26 mouse cellular contexts compared by ENCODE assay signal in the genomic region with DNA sequence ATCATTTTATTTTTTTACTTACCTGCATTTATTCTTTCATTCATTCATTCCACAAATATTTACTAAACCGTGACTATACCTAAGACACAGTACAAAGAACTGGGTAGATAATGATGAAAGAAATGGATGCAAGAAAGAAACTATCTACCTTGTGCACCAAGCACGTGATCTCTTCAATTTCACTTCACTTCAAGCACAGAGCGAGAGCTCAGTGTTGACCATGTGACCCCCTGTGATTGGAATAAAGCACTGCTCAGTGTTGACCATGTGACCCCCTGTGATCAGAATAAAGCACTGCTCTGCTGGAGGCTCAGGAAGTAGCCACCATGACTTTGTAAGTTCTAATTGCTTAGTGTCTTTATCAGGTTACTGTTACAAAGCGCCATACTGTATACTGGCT.
DNase-seq lines count a peak whose midpoint lies in the region; ATAC-seq lines count a peak whose summit lies in the region.
"Had no signal": no experiment of that assay in that cellular context is flagged by ENCODE, and none has a peak within 500 bp of the region (broad histone marks: within the 10 kb centered on the region; RNA-seq: fewer than 3 reads in every experiment).

No protein-coding gene starts in this region.

- peaks cover 12% of the 10 kb centered on the region for H3K36me3 ChIP-seq in forebrain, embryonic 13.5 days (ENCODE audit: poor library complexity, severe bottlenecking)
- H3K36me3 ChIP-seq in forebrain, embryonic 16.5 days (ENCODE audit: control insufficient read depth, insufficient read depth), result peaks cover 5% of the 10 kb centered on the region; the same call in 1 of the 2 replicates
- peaks cover 6% of the 10 kb centered on the region; the same call in 1 of the 2 replicates for H3K36me3 ChIP-seq in hindbrain, embryonic 15.5 days
- peaks cover 5% of the 10 kb centered on the region; the same call in 1 of the 2 replicates for H3K36me3 ChIP-seq in hindbrain, embryonic 14.5 days (replicated peaks; ENCODE audit: control insufficient read depth, insufficient read depth)
- H3K36me3 ChIP-seq in neural tube, embryonic 13.5 days, result peaks cover 10% of the 10 kb centered on the region
- peaks cover 13% of the 10 kb centered on the region for H3K36me3 ChIP-seq in neural tube, embryonic 15.5 days
- H3K36me3 ChIP-seq in midbrain, embryonic 15.5 days (replicated peaks), result no peaks in the 10 kb centered on the region
- H3K36me3 ChIP-seq: embryonic facial prominence, embryonic 12.5 days; heart, embryonic 15.5 days; liver, embryonic 15.5 days had no signal

- peaks cover 8% of the 10 kb centered on the region for H3K4me1 ChIP-seq in forebrain, embryonic 13.5 days
- H3K4me1 ChIP-seq in forebrain, embryonic 16.5 days (replicated peaks; ENCODE audit: control insufficient read depth, insufficient read depth, low read length), result no peaks in the 10 kb centered on the region
- H3K4me1 ChIP-seq in hindbrain, embryonic 15.5 days (replicated peaks), result no peaks in the 10 kb centered on the region; the same call in 1 of the 2 replicates
- H3K4me1 ChIP-seq in hindbrain, embryonic 14.5 days (replicated peaks; ENCODE audit: control insufficient read depth, insufficient read depth, low read length), result no peaks in the 10 kb centered on the region
- H3K4me1 ChIP-seq in neural tube, embryonic 13.5 days (replicated peaks), result no peaks in the 10 kb centered on the region
- no peaks in the 10 kb centered on the region for H3K4me1 ChIP-seq in neural tube, embryonic 15.5 days
- no peaks in the 10 kb centered on the region for H3K4me1 ChIP-seq in midbrain, embryonic 15.5 days
- H3K4me1 ChIP-seq: embryonic facial prominence, embryonic 12.5 days; hindbrain, embryonic 13.5 days; liver, embryonic 15.5 days; neural tube, embryonic 12.5 days had no signal

- DNase-seq in hindbrain, embryonic 14.5 days (ENCODE audit: low spot score), result no peak
- DNase-seq in urinary bladder, postnatal 10 days (ENCODE audit: low spot score), result no peak
- DNase-seq: cerebellum, adult 11 months; cerebellum, adult 9-11 months; embryo, embryonic 11 days; kidney, adult 11 months; kidney, postnatal 25 days; liver; lung, embryonic 14.5 days; lung, postnatal 14 days; right cerebral cortex, postnatal 25 days; thymus, postnatal 14 days had no signal

- H3K9me3 ChIP-seq in forebrain, embryonic 13.5 days (replicated peaks), result no peaks in the 10 kb centered on the region
- no peaks in the 10 kb centered on the region for H3K9me3 ChIP-seq in forebrain, embryonic 16.5 days (ENCODE audit: control insufficient read depth, low read length)
- H3K9me3 ChIP-seq in hindbrain, embryonic 15.5 days, result no peaks in the 10 kb centered on the region
- H3K9me3 ChIP-seq in hindbrain, embryonic 14.5 days (ENCODE audit: control insufficient read depth, low read length), result no peaks in the 10 kb centered on the region
- H3K9me3 ChIP-seq in neural tube, embryonic 13.5 days, result no peaks in the 10 kb centered on the region
- no peaks in the 10 kb centered on the region for H3K9me3 ChIP-seq in neural tube, embryonic 15.5 days (replicated peaks)
- H3K9me3 ChIP-seq in midbrain, embryonic 15.5 days, result no peaks in the 10 kb centered on the region
- H3K9me3 ChIP-seq: embryonic facial prominence, embryonic 12.5 days; G1E; heart, embryonic 15.5 days; hindbrain, embryonic 13.5 days; kidney, embryonic 15.5 days; liver, embryonic 15.5 days; neural tube, embryonic 12.5 days had no signal

- H3K4me3 ChIP-seq in forebrain, embryonic 13.5 days, result no peak overlapping the region
- H3K4me3 ChIP-seq in forebrain, embryonic 16.5 days (replicated peaks; ENCODE audit: low read length), result no peak overlapping the region
- H3K4me3 ChIP-seq in hindbrain, embryonic 15.5 days, result no peak overlapping the region
- H3K4me3 ChIP-seq in hindbrain, embryonic 14.5 days (replicated peaks; ENCODE audit: low read length), result no peak overlapping the region
- no peak overlapping the region for H3K4me3 ChIP-seq in neural tube, embryonic 13.5 days
- no peak overlapping the region for H3K4me3 ChIP-seq in neural tube, embryonic 15.5 days (replicated peaks)
- no peak overlapping the region for H3K4me3 ChIP-seq in midbrain, embryonic 15.5 days
- H3K4me3 ChIP-seq: embryonic facial prominence, embryonic 12.5 days; heart, embryonic 15.5 days; hindbrain, embryonic 13.5 days; kidney, embryonic 15.5 days; liver, embryonic 15.5 days; myocyte; neural tube, embryonic 12.5 days had no signal

- no peaks in the 10 kb centered on the region for H3K27me3 ChIP-seq in forebrain, embryonic 13.5 days
- H3K27me3 ChIP-seq in forebrain, embryonic 16.5 days (replicated peaks; ENCODE audit: control insufficient read depth, insufficient read depth, low read length), result no peaks in the 10 kb centered on the region; the same call in 1 of the 2 replicates
- no peaks in the 10 kb centered on the region for H3K27me3 ChIP-seq in hindbrain, embryonic 15.5 days
- no peaks in the 10 kb centered on the region for H3K27me3 ChIP-seq in hindbrain, embryonic 14.5 days (ENCODE audit: control insufficient read depth, insufficient read depth, low read length)
- H3K27me3 ChIP-seq in neural tube, embryonic 13.5 days, result no peaks in the 10 kb centered on the region
- H3K27me3 ChIP-seq in neural tube, embryonic 15.5 days (replicated peaks), result no peaks in the 10 kb centered on the region
- H3K27me3 ChIP-seq in midbrain, embryonic 15.5 days (replicated peaks), result no peaks in the 10 kb centered on the region
- H3K27me3 ChIP-seq: embryonic facial prominence, embryonic 12.5 days; heart, embryonic 15.5 days; hindbrain, embryonic 13.5 days; kidney, embryonic 15.5 days; liver, embryonic 15.5 days; neural tube, embryonic 12.5 days had no signal

- WGBS in forebrain, embryonic 13.5 days, result 75% methylated on average over 4 of the region's 4 CpGs
- 80% methylated on average over 4 of the region's 4 CpGs for WGBS in forebrain, embryonic 16.5 days
- WGBS in hindbrain, embryonic 15.5 days, result 81% methylated on average over 4 of the region's 4 CpGs
- 85% methylated on average over 4 of the region's 4 CpGs for WGBS in hindbrain, embryonic 14.5 days
- 82% methylated on average over 4 of the region's 4 CpGs for WGBS in neural tube, embryonic 13.5 days
- WGBS in neural tube, embryonic 15.5 days, result 88% methylated on average over 4 of the region's 4 CpGs
- WGBS in midbrain, embryonic 15.5 days, result 79% methylated on average over 4 of the region's 4 CpGs

- no peak overlapping the region for H3K9ac ChIP-seq in forebrain, embryonic 13.5 days
- H3K9ac ChIP-seq in forebrain, embryonic 16.5 days (replicated peaks; ENCODE audit: low read depth, low read length), result no peak overlapping the region
- no peak overlapping the region for H3K9ac ChIP-seq in hindbrain, embryonic 15.5 days
- H3K9ac ChIP-seq in hindbrain, embryonic 14.5 days, result no peak overlapping the region
- H3K9ac ChIP-seq in neural tube, embryonic 13.5 days, result no peak overlapping the region
- H3K9ac ChIP-seq in neural tube, embryonic 15.5 days (replicated peaks), result no peak overlapping the region
- no peak overlapping the region for H3K9ac ChIP-seq in midbrain, embryonic 15.5 days
- H3K9ac ChIP-seq: embryonic facial prominence, embryonic 12.5 days; heart, embryonic 15.5 days; hindbrain, embryonic 13.5 days; kidney, embryonic 15.5 days; liver, embryonic 15.5 days; lung, embryonic 14.5 days; neural tube, embryonic 12.5 days had no signal

- no peak overlapping the region for H3K27ac ChIP-seq in forebrain, embryonic 13.5 days
- H3K27ac ChIP-seq in forebrain, embryonic 16.5 days (ENCODE audit: low read length), result no peak overlapping the region
- H3K27ac ChIP-seq in hindbrain, embryonic 15.5 days (replicated peaks), result no peak overlapping the region
- H3K27ac ChIP-seq in hindbrain, embryonic 14.5 days, result no peak overlapping the region
- H3K27ac ChIP-seq in neural tube, embryonic 13.5 days (replicated peaks), result no peak overlapping the region
- H3K27ac ChIP-seq in neural tube, embryonic 15.5 days (replicated peaks), result no peak overlapping the region
- no peak overlapping the region for H3K27ac ChIP-seq in midbrain, embryonic 15.5 days
- H3K27ac ChIP-seq: embryonic facial prominence, embryonic 12.5 days; heart, embryonic 15.5 days; hindbrain, embryonic 13.5 days; kidney, embryonic 15.5 days; liver, embryonic 15.5 days; neural tube, embryonic 12.5 days had no signal

- H3K4me2 ChIP-seq in forebrain, embryonic 13.5 days, result no peak overlapping the region
- H3K4me2 ChIP-seq in forebrain, embryonic 16.5 days (ENCODE audit: low read length), result no peak overlapping the region
- no peak overlapping the region for H3K4me2 ChIP-seq in hindbrain, embryonic 15.5 days
- no peak overlapping the region for H3K4me2 ChIP-seq in hindbrain, embryonic 14.5 days (replicated peaks)
- no peak overlapping the region for H3K4me2 ChIP-seq in neural tube, embryonic 13.5 days
- H3K4me2 ChIP-seq in neural tube, embryonic 15.5 days, result no peak overlapping the region
- no peak overlapping the region for H3K4me2 ChIP-seq in midbrain, embryonic 15.5 days
- H3K4me2 ChIP-seq: embryonic facial prominence, embryonic 12.5 days; heart, embryonic 15.5 days; hindbrain, embryonic 13.5 days; kidney, embryonic 15.5 days; liver, embryonic 15.5 days; lung, embryonic 14.5 days; neural tube, embryonic 12.5 days had no signal

- peak; percentile 46; the same call in 1 of the 2 replicates for ATAC-seq in forebrain, embryonic 13.5 days
- ATAC-seq in forebrain, embryonic 16.5 days, result no peak
- 0 out of 2 replicates have a peak, but pooled peaks have one; percentile 25 for ATAC-seq in hindbrain, embryonic 15.5 days (ENCODE audit: low FRiP score, low read depth)
- no peak for ATAC-seq in hindbrain, embryonic 14.5 days (ENCODE audit: low FRiP score)
- peak; percentile 8; the same call in 1 of the 2 replicates for ATAC-seq in neural tube, embryonic 13.5 days (ENCODE audit: low read depth)
- no peak for ATAC-seq in neural tube, embryonic 15.5 days (ENCODE audit: low FRiP score)
- ATAC-seq in midbrain, embryonic 15.5 days (replicated peaks), result 0 out of 2 replicates have a peak, but pooled peaks have one; percentile 32

Comparison
In these comparisons a context has a peak if more than half of its experiments do, and no peak if none do; other contexts are left out.
1. ATAC-seq: peak in forebrain, embryonic 13.5 days (single experiment), hindbrain, embryonic 15.5 days (single experiment), neural tube, embryonic 13.5 days (single experiment) and midbrain, embryonic 15.5 days (single experiment); none in forebrain, embryonic 16.5 days (single experiment), hindbrain, embryonic 14.5 days (single experiment) and neural tube, embryonic 15.5 days (single experiment).